Mouse (Mus musculus): ENCODE results near the gene Pid1. TPM values are rescaled to one million over a fixed set of nuclear protein-coding genes. Genes with fewer than 3 reads are reported as not detected.
"Not testable (repeated sequence)": the region's sequence is repeated elsewhere in the genome, so short reads cannot be mapped to it uniquely, and the experiment has no call there.

The Pid1 gene
- polyA plus RNA-seq, 1 experiment from 2014 or later: 45.6 TPM

DNA sequence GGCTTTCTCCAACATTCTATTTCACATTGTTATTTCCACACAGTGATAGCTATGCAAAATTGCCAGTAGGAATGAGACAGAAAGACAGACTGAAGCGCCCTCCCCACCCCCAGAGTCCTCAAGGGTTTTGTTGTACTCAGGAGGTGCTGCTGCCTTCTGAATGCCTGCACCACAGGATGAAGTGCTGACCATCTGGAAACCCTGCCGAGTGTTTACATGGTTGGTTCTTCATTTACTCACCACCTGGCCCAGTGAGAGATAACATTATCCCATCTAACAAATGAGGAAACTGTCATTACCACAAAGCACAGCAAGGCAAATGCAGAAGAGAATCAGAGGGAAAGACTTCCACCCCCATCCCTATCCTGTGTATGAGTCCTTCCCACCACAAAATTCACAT lies 146.2 kb downstream of the Pid1 start:
- H3K9me3 ChIP-seq (replicated peaks): no peaks in the 10 kb centered on the region
- peaks cover 8% of the 10 kb centered on the region; the same call in 1 of the 2 replicates for H3K4me1 ChIP-seq
- H3K27me3 ChIP-seq: no peaks in the 10 kb centered on the region
- no peak overlapping the region for H3K4me3 ChIP-seq (replicated peaks)
- H3K27ac ChIP-seq (replicated peaks): no peak overlapping the region
- H3K9ac ChIP-seq: no peak overlapping the region
- ATAC-seq (ENCODE audit: insufficient number of reproducible peaks, low FRiP score, low TSS enrichment, low read depth): no peak
- no peak overlapping the region for H3K4me2 ChIP-seq (replicated peaks)
- 34% methylated on average over 2 of the region's 2 CpGs for WGBS
- H3K36me3 ChIP-seq: no peaks in the 10 kb centered on the region

GRCm38 (mm10) chr1:84211507-84211906 lies 152.5 kb downstream of the Pid1 start:
- Histone ChIP-seq H3K27ac (replicated peaks) (no peak overlapping the region), H3K9me3 (replicated peaks) (no peaks in the 10 kb centered on the region), H3K27me3 (no peaks in the 10 kb centered on the region), H3K9ac (no peak overlapping the region), H3K36me3 (no peaks in the 10 kb centered on the region), H3K4me1 (no peaks in the 10 kb centered on the region), H3K4me2 (replicated peaks) (no peak overlapping the region), H3K4me3 (replicated peaks) (no peak overlapping the region)
- ATAC-seq (ENCODE audit: insufficient number of reproducible peaks, low FRiP score, low TSS enrichment, low read depth): no peak
- 31% methylated on average over 9 of the region's 9 CpGs for WGBS

GRCm38 (mm10) chr1:84205746-84206145 lies 158.2 kb downstream of the Pid1 start:
- H3K27me3 ChIP-seq: not testable (repeated sequence)

DNA sequence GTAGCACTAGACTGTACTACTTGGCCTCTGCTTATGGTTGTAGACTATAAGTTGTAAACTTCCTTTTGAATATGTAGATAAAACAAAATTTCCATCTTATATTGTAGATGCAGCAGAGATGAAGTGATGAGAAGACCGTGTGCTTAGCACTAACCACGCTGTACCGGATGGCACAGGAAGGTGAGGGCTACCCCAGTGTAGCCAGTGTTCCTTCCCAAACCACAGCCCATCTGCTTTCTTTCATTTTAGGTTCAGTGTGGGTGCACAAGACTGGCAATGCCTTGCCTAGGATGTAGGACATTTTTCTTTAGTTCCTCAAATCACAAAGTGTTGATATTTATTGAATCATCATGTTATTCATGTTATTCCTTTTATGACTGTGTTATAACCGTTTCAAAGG lies 160.5 kb downstream of the Pid1 start:
- Histone ChIP-seq H3K4me3 (replicated peaks) (no peak overlapping the region), H3K9ac (no peak overlapping the region), H3K4me1 (no peaks in the 10 kb centered on the region), H3K4me2 (replicated peaks) (no peak overlapping the region), H3K9me3 (replicated peaks) (no peaks in the 10 kb centered on the region), H3K36me3 (no peaks in the 10 kb centered on the region), H3K27ac (replicated peaks) (no peak overlapping the region), H3K27me3 (no peaks in the 10 kb centered on the region)
- WGBS: 63% methylated on average over 4 of the region's 4 CpGs
- no peak for ATAC-seq (ENCODE audit: insufficient number of reproducible peaks, low FRiP score, low TSS enrichment, low read depth)

More at GRCm38 (mm10) chr1:84205746-84206145, 158.2 kb downstream of the Pid1 start:
- not testable (repeated sequence) for ATAC-seq (ENCODE audit: insufficient number of reproducible peaks, low FRiP score, low TSS enrichment, low read depth); H3K27ac ChIP-seq (replicated peaks); H3K9me3 ChIP-seq (replicated peaks); H3K36me3 ChIP-seq; H3K9ac ChIP-seq; H3K4me1 ChIP-seq; H3K4me2 ChIP-seq (replicated peaks); H3K4me3 ChIP-seq (replicated peaks)
- WGBS: 87% methylated on average over 3 of the region's 3 CpGs

DNA sequence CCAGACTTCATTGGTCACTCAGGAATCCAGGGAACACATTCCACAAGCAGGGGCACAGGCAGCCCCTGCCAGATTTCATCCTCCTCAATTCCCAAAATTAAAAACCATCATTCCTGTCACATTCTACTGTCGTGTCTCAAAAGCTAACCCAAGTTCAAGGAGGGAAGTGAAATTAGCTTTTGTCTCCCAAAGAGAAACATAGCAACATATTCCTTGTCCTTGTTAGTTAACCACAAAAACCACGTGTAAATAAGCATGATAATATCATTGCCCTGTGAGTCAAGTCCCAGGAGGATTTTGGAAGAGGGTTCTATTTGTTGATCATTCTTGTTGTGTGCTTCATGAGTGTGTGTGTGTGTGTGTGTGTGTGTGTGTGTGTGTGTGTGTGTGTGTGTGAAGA lies 164.1 kb downstream of the Pid1 start:
- Histone ChIP-seq H3K4me2 (replicated peaks) (no peak overlapping the region), H3K27me3 (no peaks in the 10 kb centered on the region), H3K36me3 (no peaks in the 10 kb centered on the region), H3K4me3 (replicated peaks) (no peak overlapping the region), H3K9me3 (replicated peaks) (no peaks in the 10 kb centered on the region), H3K4me1 (no peaks in the 10 kb centered on the region), H3K9ac (no peak overlapping the region), H3K27ac (replicated peaks) (no peak overlapping the region)
- no peak for ATAC-seq (ENCODE audit: insufficient number of reproducible peaks, low FRiP score, low TSS enrichment, low read depth)
- WGBS: 27% methylated on average over 2 of the region's 2 CpGs

GRCm38 (mm10) chr1:84198887-84199286 lies 165.1 kb downstream of the Pid1 start:
- Histone ChIP-seq H3K27me3 (no peaks in the 10 kb centered on the region), H3K9ac (no peak overlapping the region), H3K9me3 (replicated peaks) (no peaks in the 10 kb centered on the region), H3K36me3 (no peaks in the 10 kb centered on the region), H3K27ac (replicated peaks) (no peak overlapping the region), H3K4me3 (replicated peaks) (no peak overlapping the region), H3K4me1 (no peaks in the 10 kb centered on the region), H3K4me2 (replicated peaks) (no peak overlapping the region)
- 80% methylated on average over 2 of the region's 2 CpGs for WGBS
- no peak for ATAC-seq (ENCODE audit: insufficient number of reproducible peaks, low FRiP score, low TSS enrichment, low read depth)

DNA sequence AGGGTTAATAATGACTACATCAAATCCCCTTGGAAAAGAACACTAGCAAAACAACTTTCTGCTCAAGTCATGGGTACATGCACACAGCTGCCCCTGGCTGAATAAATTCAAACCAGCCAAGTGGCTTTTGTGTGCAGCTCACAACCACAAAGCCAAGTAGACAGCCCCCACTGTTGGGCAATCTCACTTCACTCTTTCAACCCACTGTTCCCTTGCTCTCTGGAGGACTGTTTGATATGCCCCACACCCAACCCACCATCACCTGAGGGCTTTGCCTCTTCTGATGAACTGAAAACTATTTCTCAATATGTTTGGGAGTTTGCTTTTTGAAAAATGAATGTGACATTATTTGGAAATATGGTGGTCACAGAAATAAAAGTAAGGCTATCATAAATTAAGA lies 171.8 kb downstream of the Pid1 start:
- no peak overlapping the region for H3K9ac ChIP-seq
- no peak overlapping the region for H3K4me3 ChIP-seq (replicated peaks)
- no peaks in the 10 kb centered on the region for H3K27me3 ChIP-seq
- H3K9me3 ChIP-seq (replicated peaks): no peaks in the 10 kb centered on the region
- no peak for ATAC-seq (ENCODE audit: insufficient number of reproducible peaks, low FRiP score, low TSS enrichment, low read depth)
- no peaks in the 10 kb centered on the region for H3K4me1 ChIP-seq
- no peaks in the 10 kb centered on the region for H3K36me3 ChIP-seq
- no peak overlapping the region for H3K4me2 ChIP-seq (replicated peaks)
- H3K27ac ChIP-seq (replicated peaks): no peak overlapping the region

DNA sequence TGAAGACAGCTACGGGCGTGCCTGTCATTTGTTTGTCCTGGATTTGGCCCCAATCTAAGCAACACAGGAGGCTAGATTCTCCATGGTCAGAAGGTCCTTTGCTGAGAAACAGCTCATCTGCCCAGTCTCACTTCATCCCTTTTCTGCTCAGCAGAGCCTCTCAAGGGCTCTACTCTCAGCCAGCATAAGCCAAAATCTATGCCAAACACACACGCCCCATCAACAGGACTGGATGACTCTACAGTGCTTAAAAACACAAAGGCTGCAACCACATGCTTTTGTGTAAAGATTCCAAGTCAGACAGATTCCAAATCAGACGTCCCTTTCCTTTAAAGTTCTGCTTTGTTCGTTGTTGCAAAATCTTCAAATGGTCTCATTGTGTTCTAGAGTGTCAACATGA lies 174.5 kb downstream of the Pid1 start:
- Histone ChIP-seq H3K9me3 (replicated peaks) (no peaks in the 10 kb centered on the region), H3K4me2 (replicated peaks) (no peak overlapping the region), H3K4me1 (0 out of 2 replicates have a peak, but pooled peaks cover 6% of the 10 kb centered on the region), H3K27ac (replicated peaks) (no peak overlapping the region), H3K4me3 (replicated peaks) (no peak overlapping the region), H3K27me3 (no peaks in the 10 kb centered on the region), H3K36me3 (no peaks in the 10 kb centered on the region), H3K9ac (no peak overlapping the region)
- ATAC-seq (ENCODE audit: insufficient number of reproducible peaks, low FRiP score, low TSS enrichment, low read depth): no peak
- 76% methylated on average over 5 of the region's 5 CpGs for WGBS

DNA sequence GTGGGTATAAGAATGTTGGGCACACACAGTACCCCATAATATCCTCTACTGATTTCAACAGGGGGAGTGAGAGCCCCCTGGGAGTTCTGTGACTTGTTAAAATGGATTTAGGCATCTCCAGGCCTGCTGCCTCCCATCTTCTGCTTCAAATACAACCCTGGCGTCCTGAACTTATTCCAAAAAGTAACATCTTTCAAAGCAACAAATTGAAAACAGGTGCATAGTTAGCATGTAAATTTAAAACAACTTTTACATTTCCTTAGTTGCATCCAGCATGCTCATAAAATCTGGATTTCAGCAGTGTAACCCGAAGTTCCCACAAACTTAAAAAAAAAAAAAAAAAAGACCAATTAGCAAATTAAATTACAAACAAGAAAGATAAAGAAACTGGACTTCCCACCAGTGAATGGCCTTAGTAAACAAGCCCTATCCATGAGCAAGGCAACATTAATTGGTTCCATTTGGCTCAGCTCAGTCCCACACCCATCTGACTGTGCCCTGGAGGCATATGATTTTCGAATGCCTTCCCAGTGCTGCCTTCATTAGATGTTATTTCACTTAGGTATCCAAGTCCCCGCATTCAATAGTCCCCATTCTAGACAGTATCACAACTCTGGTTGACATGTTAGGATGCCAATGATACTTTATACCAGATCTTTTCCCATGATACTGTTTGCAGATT lies 177.1 kb downstream of the Pid1 start:
- no peak for ATAC-seq (ENCODE audit: insufficient number of reproducible peaks, low FRiP score, low TSS enrichment, low read depth)
- Histone ChIP-seq H3K4me2 (replicated peaks) (no peak overlapping the region), H3K36me3 (no peaks in the 10 kb centered on the region), H3K9me3 (replicated peaks) (no peaks in the 10 kb centered on the region), H3K27ac (replicated peaks) (no peak overlapping the region), H3K4me3 (replicated peaks) (no peak overlapping the region), H3K4me1 (0 out of 2 replicates have a peak, but pooled peaks cover 6% of the 10 kb centered on the region), H3K27me3 (no peaks in the 10 kb centered on the region), H3K9ac (no peak overlapping the region)
- 24% methylated on average over 4 of the region's 4 CpGs for WGBS

DNA sequence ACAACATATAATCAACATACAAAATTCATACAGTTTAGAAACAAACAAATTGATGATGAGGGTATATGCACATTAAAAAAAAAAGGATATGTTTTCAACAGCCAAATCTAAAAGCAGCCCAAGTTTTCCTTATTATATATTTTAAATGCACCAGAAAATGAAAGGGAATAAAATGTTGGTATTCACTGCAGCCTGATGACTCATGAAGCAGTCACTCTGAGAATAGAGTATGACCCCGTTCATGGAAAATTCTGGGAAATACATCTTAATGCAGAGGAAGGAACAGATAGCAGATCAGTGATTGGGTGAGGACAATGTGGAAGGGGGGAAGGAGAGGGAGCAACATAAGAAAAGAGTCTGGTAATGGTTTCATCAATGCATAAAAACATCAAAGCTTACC lies 186.3 kb downstream of the Pid1 start:
- H3K4me1 ChIP-seq: peaks cover 6% of the 10 kb centered on the region; the same call in 1 of the 2 replicates
- WGBS: 44% methylated on average over 1 of the region's 1 CpGs

GRCm38 (mm10) chr1:84177033-84177432 lies 186.9 kb downstream of the Pid1 start:
- H3K9ac ChIP-seq: no peak overlapping the region
- H3K9me3 ChIP-seq (replicated peaks): no peaks in the 10 kb centered on the region
- H3K4me3 ChIP-seq (replicated peaks): no peak overlapping the region
- H3K4me1 ChIP-seq: peaks cover 6% of the 10 kb centered on the region; the same call in 1 of the 2 replicates
- ATAC-seq (ENCODE audit: insufficient number of reproducible peaks, low FRiP score, low TSS enrichment, low read depth): no peak
- H3K36me3 ChIP-seq: no peaks in the 10 kb centered on the region
- H3K27ac ChIP-seq (replicated peaks): no peak overlapping the region
- no peak overlapping the region for H3K4me2 ChIP-seq (replicated peaks)
- no peaks in the 10 kb centered on the region for H3K27me3 ChIP-seq
- WGBS: 12% methylated on average over 2 of the region's 2 CpGs

More for the DNA sequence above, 186.3 kb downstream of the Pid1 start:
- no peaks in the 10 kb centered on the region for H3K9me3 ChIP-seq (replicated peaks)
- no peak overlapping the region for H3K4me3 ChIP-seq (replicated peaks)
- no peaks in the 10 kb centered on the region for H3K27me3 ChIP-seq
- no peaks in the 10 kb centered on the region for H3K36me3 ChIP-seq
- no peak for ATAC-seq (ENCODE audit: insufficient number of reproducible peaks, low FRiP score, low TSS enrichment, low read depth)
- H3K9ac ChIP-seq: no peak overlapping the region
- H3K4me2 ChIP-seq (replicated peaks): no peak overlapping the region
- no peak overlapping the region for H3K27ac ChIP-seq (replicated peaks)

GRCm38 (mm10) chr1:84172941-84173340 lies 191.0 kb downstream of the Pid1 start:
- Histone ChIP-seq H3K9ac (no peak overlapping the region), H3K27me3 (no peaks in the 10 kb centered on the region), H3K9me3 (replicated peaks) (no peaks in the 10 kb centered on the region), H3K36me3 (no peaks in the 10 kb centered on the region), H3K27ac (replicated peaks) (no peak overlapping the region), H3K4me3 (replicated peaks) (no peak overlapping the region), H3K4me1 (peaks cover 6% of the 10 kb centered on the region; the same call in 1 of the 2 replicates), H3K4me2 (replicated peaks) (no peak overlapping the region)
- ATAC-seq (ENCODE audit: insufficient number of reproducible peaks, low FRiP score, low TSS enrichment, low read depth): no peak
- 60% methylated on average over 6 of the region's 6 CpGs for WGBS
